Mouse (Mus musculus) c-Kit-positive CD71-positive TER-119-positive erythroid progenitor cells, embryonic 14.5 days (primary cell): ENCODE measurements around the gene Efna5.

ENCODE experiments used
- DNase-seq: peaks from one replicate; pipeline ENCODE4 v3.0.0-alpha.2; 2013; ENCODE audit warnings: low spot score

The Efna5 gene

GRCm38 (mm10) chr17:62853741-62854140 lies 27.4 kb downstream of the Efna5 start:
- no peak for DNase-seq

- DNase-seq: no peak
These were observed 28.1 kb downstream of the Efna5 start for GRCm38 (mm10) chr17:62852822-62853608.

- DNase-seq: no peak
These were observed 29.8 kb downstream of the Efna5 start for GRCm38 (mm10) chr17:62851268-62851667.

GRCm38 (mm10) chr17:62850603-62851002 lies 30.5 kb downstream of the Efna5 start:
- DNase-seq: no peak

- no peak for DNase-seq
These were observed 31.4 kb downstream of the Efna5 start for GRCm38 (mm10) chr17:62849676-62850075.

- DNase-seq: no peak
These were observed 35.5 kb downstream of the Efna5 start for GRCm38 (mm10) chr17:62845656-62846055.

GRCm38 (mm10) chr17:62844329-62844728 lies 36.8 kb downstream of the Efna5 start:
- DNase-seq: no peak

- DNase-seq: no peak
These were observed 43.8 kb downstream of the Efna5 start for GRCm38 (mm10) chr17:62837336-62837735.

GRCm38 (mm10) chr17:62836598-62837106 lies 44.5 kb downstream of the Efna5 start:
- no peak for DNase-seq

- no peak for DNase-seq
These were observed 48.5 kb downstream of the Efna5 start for GRCm38 (mm10) chr17:62832550-62833127.

- no peak for DNase-seq
These were observed 53.6 kb downstream of the Efna5 start for GRCm38 (mm10) chr17:62827549-62827948.

- no peak for DNase-seq
These were observed 59.9 kb downstream of the Efna5 start for GRCm38 (mm10) chr17:62821219-62821618.

- DNase-seq: no peak
These were observed 61.2 kb downstream of the Efna5 start for GRCm38 (mm10) chr17:62819931-62820330.

- DNase-seq: no peak
These were observed 62.3 kb downstream of the Efna5 start for GRCm38 (mm10) chr17:62818821-62819220.

GRCm38 (mm10) chr17:62818337-62818736 lies 62.8 kb downstream of the Efna5 start:
- no peak for DNase-seq

- no peak for DNase-seq
These were observed 64.2 kb downstream of the Efna5 start for GRCm38 (mm10) chr17:62816879-62817278.

- DNase-seq: no peak
These were observed 67.7 kb downstream of the Efna5 start for GRCm38 (mm10) chr17:62813461-62813860.

- no peak for DNase-seq
These were observed 73.2 kb downstream of the Efna5 start for GRCm38 (mm10) chr17:62807891-62808290.

- no peak for DNase-seq
These were observed 74.5 kb downstream of the Efna5 start for GRCm38 (mm10) chr17:62806646-62807045.

GRCm38 (mm10) chr17:62802748-62803147 lies 78.4 kb downstream of the Efna5 start:
- no peak for DNase-seq

- DNase-seq: no peak
These were observed 83.8 kb downstream of the Efna5 start for GRCm38 (mm10) chr17:62797272-62797671.

GRCm38 (mm10) chr17:62789291-62790290 lies 91.5 kb downstream of the Efna5 start:
- DNase-seq: no peak
